Comparison of ENCODE assay signal across 13 mouse cellular contexts in the genomic region with DNA sequence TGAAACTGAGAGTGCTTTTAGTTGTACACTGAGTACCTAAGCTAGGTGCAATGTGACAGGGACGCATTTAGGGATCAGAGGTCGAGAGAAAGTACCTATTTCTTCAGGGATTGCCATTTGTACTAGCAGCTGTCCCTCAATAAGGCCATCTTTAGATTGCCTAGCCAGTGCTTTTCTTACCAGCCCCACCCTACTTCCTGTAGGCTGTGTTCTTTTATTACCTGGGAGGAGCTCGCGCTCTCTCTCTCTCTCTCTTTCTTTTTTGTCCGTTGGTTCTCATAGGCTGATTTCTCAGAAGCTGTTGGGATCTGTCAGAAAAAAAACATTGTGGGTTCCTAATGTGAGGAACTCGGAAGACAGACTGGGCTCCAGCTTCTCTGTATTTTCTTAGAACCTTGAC. TPM values are rescaled to one million over a fixed set of nuclear protein-coding genes. Genes with fewer than 3 reads are reported as not detected.
DNase-seq lines count a peak whose midpoint lies in the region; ATAC-seq and TF ChIP-seq lines count a peak whose summit lies in the region.
"Had no signal": no experiment of that assay in that cellular context is flagged by ENCODE, and none has a peak within 500 bp of the region (broad histone marks: within the 10 kb centered on the region; RNA-seq: fewer than 3 reads in every experiment).

No protein-coding gene starts in this region.

- no peak for DNase-seq in heart, postnatal 0 days (ENCODE audit: low spot score)
- DNase-seq in heart, postnatal 36 days = no peak
- peak; percentile 17 for DNase-seq in splenic B cell, adult 2 months (ENCODE audit: low read depth, low spot score)
- no peak for DNase-seq in gastrocnemius, adult 18-20 months (ENCODE audit: low spot score)
- DNase-seq in left cerebral cortex, adult 18-20 months (ENCODE audit: low spot score in 2 of 2) = no peak
- DNase-seq: B cell, adult 2 months; cerebellum, adult 2 months; kidney, adult 18-20 months had no signal

- no peaks in the 10 kb centered on the region for H3K9me3 ChIP-seq in heart, postnatal 0 days (replicated peaks; ENCODE audit: control insufficient read depth, low read length)
- H3K9me3 ChIP-seq: lung, embryonic 15.5 days had no signal

- H3K4me1 ChIP-seq in heart, postnatal 0 days (ENCODE audit: control insufficient read depth, insufficient read depth) = no peaks in the 10 kb centered on the region

- H3K4me2 ChIP-seq in heart, postnatal 0 days (ENCODE audit: low read depth, low read length) = no peak overlapping the region
- H3K4me2 ChIP-seq: lung, embryonic 15.5 days had no signal

- intact Hi-C loops in heart, postnatal 36 days (cut with DNase I) = no loop called here

- H3K9ac ChIP-seq in heart, postnatal 0 days (replicated peaks; ENCODE audit: low read depth, low read length) = no peak overlapping the region
- H3K9ac ChIP-seq: lung, embryonic 15.5 days had no signal

- 0 out of 2 replicates have a peak, but pooled peaks cover 4% of the 10 kb centered on the region for H3K36me3 ChIP-seq in heart, postnatal 0 days (replicated peaks; ENCODE audit: control insufficient read depth, insufficient read depth, low read length)
- H3K36me3 ChIP-seq in splenic B cell, adult 2 months (ENCODE audit: control insufficient read depth, insufficient read depth, low read length, poor library complexity, severe bottlenecking) = no peaks in the 10 kb centered on the region
- H3K36me3 ChIP-seq: lung, embryonic 15.5 days had no signal

- 73% methylated on average over 6 of the region's 6 CpGs for WGBS in heart, postnatal 0 days

- peak overlapping the region; percentile 34; the same call in 1 of the 2 replicates for H3K27ac ChIP-seq in heart, postnatal 0 days (ENCODE audit: low read depth)

- TF ChIP-seq EP300 in heart, postnatal 0 days (IDR thresholded peaks at IDR 0.05; ENCODE audit: low read depth) = no peak

- no peak overlapping the region for H3K4me3 ChIP-seq in heart, postnatal 0 days (ENCODE audit: low read depth, low read length)
- H3K4me3 ChIP-seq: lung, embryonic 15.5 days; myocyte had no signal

- TF ChIP-seq CTCF in heart, postnatal 0 days (IDR thresholded peaks at IDR 0.05; ENCODE audit: low read depth) = no peak

- ATAC-seq in heart, postnatal 0 days (ENCODE audit: insufficient read depth, low read depth) = no peak
- peak; percentile 83 for ATAC-seq in CD4-positive, CD25-positive, alpha-beta regulatory T cell, adult 4 months
- ATAC-seq in inflammation-experienced regulatory T-cells, adult 6 months = peak; percentile 84
- ATAC-seq: forebrain, embryonic 14.5 days had no signal

- no peaks in the 10 kb centered on the region for H3K27me3 ChIP-seq in heart, postnatal 0 days (ENCODE audit: control insufficient read depth, insufficient read depth, low read length)
- H3K27me3 ChIP-seq in splenic B cell, adult 2 months (ENCODE audit: control insufficient read depth, insufficient read depth, low read length, poor library complexity, severe bottlenecking) = no peaks in the 10 kb centered on the region
- H3K27me3 ChIP-seq: lung, embryonic 15.5 days had no signal

RNA-seq across cellular contexts. Expression of a gene that starts 55.4 kb away (rescaled TPM):
- total RNA-seq in heart, postnatal 0 days (2014; rRNA removed; ENCODE audit: low replicate concordance) = 69.2 and 101 TPM in 2 replicates
- polyA plus RNA-seq in heart, postnatal 0 days (2015; fragmentation: Nextera tagmentation; extraction: Ambion mirVana) = 29.6 and 33.8 TPM in 2 replicates
- 10 to 100 TPM; 44.4 to 61.9 TPM for total RNA-seq in heart, postnatal 36 days (2021)
- 10 to 100 TPM; 49.6 to 77.1 TPM for polyA plus RNA-seq in CD4-positive, CD25-positive, alpha-beta regulatory T cell, adult 4 months (2017; shearing (Covaris generic))
- polyA plus RNA-seq in inflammation-experienced regulatory T-cells, adult 6 months (2017; shearing (Covaris generic)) = 10 to 100 TPM; 23.9 to 54.9 (median 42.7) TPM
- 10 to 100 TPM; 14.2 to 18.3 TPM for total RNA-seq in gastrocnemius, adult 18-20 months (2021)
- total RNA-seq in left cerebral cortex, adult 18-20 months (2021) = 10 to 100 TPM; 24.9 to 25.2 TPM
